ENCODE assay signal across 9 mouse cellular contexts in the genomic region with DNA sequence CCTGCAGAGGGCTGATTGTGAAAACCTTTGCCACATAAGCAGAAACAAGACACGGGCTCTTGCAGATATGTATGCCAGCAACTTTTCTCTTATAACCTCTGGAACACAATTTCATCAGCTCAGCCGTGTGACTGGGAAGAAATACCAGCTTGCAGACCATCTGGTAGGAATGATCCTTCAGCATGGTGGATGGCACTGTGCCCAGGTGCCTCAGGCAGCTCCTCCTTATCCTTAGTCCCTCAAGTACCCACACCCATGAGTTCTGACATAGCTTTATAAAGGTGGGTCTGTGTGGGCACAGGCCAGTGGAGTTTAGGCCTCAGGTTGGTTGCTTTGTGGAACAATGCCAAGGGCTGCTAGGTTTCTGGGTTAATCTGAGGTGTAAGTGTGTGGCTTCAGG. TPM values are rescaled to one million over a fixed set of nuclear protein-coding genes. Genes with fewer than 3 reads are reported as not detected.
DNase-seq lines count a peak whose midpoint lies in the region; ATAC-seq lines count a peak whose summit lies in the region.
"Had no signal": no experiment of that assay in that cellular context is flagged by ENCODE, and none has a peak within 500 bp of the region (broad histone marks: within the 10 kb centered on the region; RNA-seq: fewer than 3 reads in every experiment).

No protein-coding gene starts in this region.

- H3K4me1 ChIP-seq in kidney, embryonic 15.5 days = no peaks in the 10 kb centered on the region
- H3K4me1 ChIP-seq in brown adipose tissue, adult 24 weeks (ENCODE audit: control insufficient read depth, insufficient read depth, insufficient read length, low read length) = peaks cover 5% of the 10 kb centered on the region; the same call in 1 of the 2 replicates
- no peaks in the 10 kb centered on the region for H3K4me1 ChIP-seq in intestine, embryonic 15.5 days (replicated peaks)
- H3K4me1 ChIP-seq: liver, embryonic 15.5 days had no signal

- H3K9ac ChIP-seq in kidney, embryonic 15.5 days = no peak overlapping the region
- H3K9ac ChIP-seq in intestine, embryonic 15.5 days = no peak overlapping the region
- H3K9ac ChIP-seq: liver, embryonic 15.5 days had no signal

- no peak for ATAC-seq in kidney, embryonic 15.5 days (replicated peaks; ENCODE audit: low FRiP score)
- ATAC-seq in CD4-positive, CD25-positive, alpha-beta regulatory T cell, adult 4 months = no peak
- no peak for ATAC-seq in intestine, embryonic 15.5 days

- peaks cover 2% of the 10 kb centered on the region; the same call in 1 of the 2 replicates for H3K36me3 ChIP-seq in kidney, embryonic 15.5 days
- no peaks in the 10 kb centered on the region for H3K36me3 ChIP-seq in intestine, embryonic 15.5 days
- H3K36me3 ChIP-seq: liver, embryonic 15.5 days had no signal

- H3K4me2 ChIP-seq in kidney, embryonic 15.5 days = no peak overlapping the region
- no peak overlapping the region for H3K4me2 ChIP-seq in intestine, embryonic 15.5 days (replicated peaks)
- H3K4me2 ChIP-seq: liver, embryonic 15.5 days had no signal

- WGBS in kidney, embryonic 15.5 days = 85% methylated on average over 2 of the region's 2 CpGs
- WGBS in intestine, embryonic 15.5 days = 73% methylated on average over 2 of the region's 2 CpGs

- no peak overlapping the region for H3K4me3 ChIP-seq in kidney, embryonic 15.5 days (replicated peaks)
- no peak overlapping the region for H3K4me3 ChIP-seq in brown adipose tissue, adult 24 weeks (ENCODE audit: insufficient read depth, low read depth, low read length)
- no peak overlapping the region for H3K4me3 ChIP-seq in intestine, embryonic 15.5 days (replicated peaks)
- H3K4me3 ChIP-seq: liver, embryonic 15.5 days had no signal

- no peaks in the 10 kb centered on the region for H3K27me3 ChIP-seq in kidney, embryonic 15.5 days
- no peaks in the 10 kb centered on the region for H3K27me3 ChIP-seq in intestine, embryonic 15.5 days (replicated peaks)
- H3K27me3 ChIP-seq: liver, embryonic 15.5 days had no signal

- no peaks in the 10 kb centered on the region for H3K9me3 ChIP-seq in kidney, embryonic 15.5 days (replicated peaks)
- H3K9me3 ChIP-seq in intestine, embryonic 15.5 days = no peaks in the 10 kb centered on the region
- H3K9me3 ChIP-seq: liver, embryonic 15.5 days had no signal

- no peak overlapping the region for H3K27ac ChIP-seq in kidney, embryonic 15.5 days
- H3K27ac ChIP-seq in brown adipose tissue, adult 24 weeks (replicated peaks; ENCODE audit: low read depth, low read length) = peak overlapping the region; percentile 77
- no peak overlapping the region for H3K27ac ChIP-seq in intestine, embryonic 15.5 days
- H3K27ac ChIP-seq: liver, embryonic 15.5 days had no signal

- DNase-seq in kidney, postnatal 10 days = peak; percentile 18
- DNase-seq in frontal cortex, postnatal 14 days (ENCODE audit: low spot score in 2 of 2) = peak; percentile 37 to 40
- peak; percentile 24 for DNase-seq in lung, postnatal 10 days
- DNase-seq in urinary bladder, adult 2 months (ENCODE audit: low spot score) = no peak

RNA-seq across cellular contexts. Expression of gene Pgrmc2, which starts 24.5 kb away (rescaled TPM):
- polyA plus RNA-seq in kidney, embryonic 15.5 days (2015; fragmentation: Nextera tagmentation; extraction: Ambion mirVana) = 40.9 and 41.0 TPM in 2 replicates
- 70.7 and 98.3 TPM in 2 replicates for polyA plus RNA-seq in brown adipose tissue, adult 24 weeks (2012; ENCODE audit: insufficient read depth, insufficient read length, missing spikeins)
- 1 to 10 TPM; 3.2 to 4.1 TPM for polyA plus RNA-seq in CD4-positive, CD25-positive, alpha-beta regulatory T cell, adult 4 months (2017; shearing (Covaris generic))
- polyA plus RNA-seq in urinary bladder, adult 2 months (2012; rRNA removed) = 31.8 and 38.2 TPM in 2 replicates
- 56.2 and 60.8 TPM in 2 replicates for polyA plus RNA-seq in intestine, embryonic 15.5 days (2015; fragmentation: Nextera tagmentation; extraction: Ambion mirVana)
